Mouse (Mus musculus): ENCODE results near the gene Ano5.

Gene Ano5

DNA sequence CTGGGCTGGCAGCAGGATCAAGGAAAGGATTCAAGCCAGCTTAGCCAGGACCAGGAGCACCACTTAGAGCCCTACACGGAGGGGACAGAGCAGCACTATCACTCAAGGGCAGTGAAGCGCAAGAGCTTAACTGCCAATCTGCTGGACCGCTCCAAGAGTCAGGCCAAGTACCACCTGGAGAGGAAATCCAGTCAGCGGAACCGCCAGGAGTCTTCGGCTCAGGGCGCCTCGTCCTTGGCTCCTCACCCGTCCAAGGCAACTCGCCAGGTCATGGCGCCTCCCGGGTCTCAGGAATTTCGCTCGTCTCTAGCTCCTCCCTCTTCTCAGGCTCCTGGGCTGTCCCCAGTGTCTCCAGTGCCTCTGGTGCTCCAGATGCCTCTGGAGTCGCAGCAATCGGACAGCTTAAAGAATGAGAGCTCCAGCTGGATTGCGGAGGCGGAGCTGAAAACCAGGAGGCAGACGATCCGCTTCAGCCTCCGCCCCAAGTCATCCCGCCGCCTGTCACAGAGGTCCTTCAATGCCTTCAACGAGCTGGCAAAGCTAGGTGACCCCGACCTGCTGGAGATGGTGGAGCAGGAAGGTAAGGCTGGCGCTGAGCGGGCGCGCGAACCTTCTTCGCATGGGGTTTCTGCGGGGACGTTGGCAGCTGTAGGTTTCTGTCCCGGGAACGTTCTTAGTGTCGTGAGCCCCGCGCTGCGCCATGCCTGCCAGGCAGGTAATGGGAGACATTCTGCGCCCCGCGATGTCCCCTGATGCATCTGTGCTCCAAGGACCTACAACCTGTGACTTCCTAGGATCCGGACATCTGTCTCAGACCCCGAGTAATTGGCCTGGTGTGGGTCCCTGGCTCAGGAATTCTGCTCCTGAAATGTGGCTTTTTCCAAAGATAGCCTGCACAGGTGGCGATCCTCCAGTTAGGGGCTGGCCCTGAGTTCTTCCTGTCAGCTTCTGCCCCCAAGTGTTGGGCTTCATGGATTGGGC is at the start of gene Ano5:
TSS of gene Ano5 (plus strand) at position 359 of the 981 bp plus-strand sequence.
- peak; percentile 6 to 12 for DNase-seq (ENCODE audit: low spot score in 2 of 2)

GRCm38 (mm10) chr7:51499396-51499795 is 11.4 kb upstream of the Ano5 start:
- DNase-seq (ENCODE audit: low spot score in 2 of 2) = no peak

- DNase-seq (ENCODE audit: low spot score in 2 of 2) = no peak
Observed at GRCm38 (mm10) chr7:51503940-51504339, 6.9 kb upstream of the Ano5 start.

DNA sequence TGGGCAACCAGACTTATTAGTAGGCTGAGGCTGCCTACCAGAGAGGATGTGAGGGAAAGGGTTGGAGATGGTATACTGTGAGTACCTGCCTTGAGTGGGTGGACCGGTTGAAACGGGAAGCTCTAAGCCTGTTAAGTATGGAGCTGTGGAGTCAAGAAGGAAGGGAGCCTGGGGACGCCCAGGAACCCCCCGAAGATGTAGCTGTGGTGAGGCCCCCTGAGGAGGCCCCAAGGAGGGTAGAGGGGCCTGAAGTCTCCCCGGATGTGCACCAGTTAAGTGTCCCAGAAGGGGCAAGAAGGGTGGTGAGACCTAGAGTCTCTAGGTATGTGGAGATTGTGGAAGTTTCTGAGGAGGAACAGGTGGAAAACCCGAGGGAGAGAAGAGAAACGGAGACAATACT is 682 bp upstream of the Ano5 start:
- no peak for DNase-seq (ENCODE audit: low spot score in 2 of 2)

GRCm38 (mm10) chr7:51539344-51539743 is 28.5 kb downstream of the Ano5 start:
- no peak for DNase-seq (ENCODE audit: low spot score in 2 of 2)

- no peak for DNase-seq (ENCODE audit: low spot score in 2 of 2)
Observed at GRCm38 (mm10) chr7:51540736-51541135, 29.9 kb downstream of the Ano5 start.

- no peak for DNase-seq (ENCODE audit: low spot score in 2 of 2)
Observed at GRCm38 (mm10) chr7:51600021-51600420, 89.2 kb downstream of the Ano5 start.

- no peak for DNase-seq (ENCODE audit: low spot score in 2 of 2)
Observed at GRCm38 (mm10) chr7:51603741-51604140, 92.9 kb downstream of the Ano5 start.

- DNase-seq (ENCODE audit: low spot score in 2 of 2) = no peak
Observed at GRCm38 (mm10) chr7:51614404-51614803, 103.6 kb downstream of the Ano5 start.

GRCm38 (mm10) chr7:51617941-51618340 is 107.1 kb downstream of the Ano5 start:
- DNase-seq (ENCODE audit: low spot score in 2 of 2) = no peak

DNA sequence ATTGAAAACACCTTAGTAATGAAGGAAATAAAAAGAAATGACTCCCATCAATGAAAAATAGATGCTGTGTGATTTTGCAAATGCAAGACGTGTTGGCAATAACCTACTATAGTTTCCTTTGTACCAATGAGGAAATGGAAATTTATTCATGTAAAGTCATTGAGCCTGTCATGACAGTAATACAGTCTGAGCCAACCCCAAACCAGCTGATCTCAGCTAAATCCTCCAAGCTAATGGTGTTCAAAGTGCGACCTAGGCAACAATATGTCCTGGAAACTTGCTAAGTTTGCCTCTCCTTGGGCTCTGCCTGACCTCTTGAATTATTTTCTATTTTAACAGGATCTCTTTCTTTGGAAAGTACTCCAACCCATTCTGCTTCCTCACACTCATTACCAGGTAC is 107.6 kb downstream of the Ano5 start:
- DNase-seq (ENCODE audit: low spot score in 2 of 2) = no peak

- DNase-seq (ENCODE audit: low spot score in 2 of 2) = no peak
Observed at GRCm38 (mm10) chr7:51619977-51620376, 109.1 kb downstream of the Ano5 start.

GRCm38 (mm10) chr7:51621694-51622145 is 110.9 kb downstream of the Ano5 start, which contains the start of gene Slc17a6:
Gene Slc17a6, plus strand, starts transcription at chr7:51622006.
- DNase-seq (ENCODE audit: low spot score in 2 of 2) = peak in 1 of 2 experiments; percentile 27

- no peak for DNase-seq (ENCODE audit: low spot score in 2 of 2)
Observed at GRCm38 (mm10) chr7:51622196-51622595, 111.4 kb downstream of the Ano5 start.

DNA sequence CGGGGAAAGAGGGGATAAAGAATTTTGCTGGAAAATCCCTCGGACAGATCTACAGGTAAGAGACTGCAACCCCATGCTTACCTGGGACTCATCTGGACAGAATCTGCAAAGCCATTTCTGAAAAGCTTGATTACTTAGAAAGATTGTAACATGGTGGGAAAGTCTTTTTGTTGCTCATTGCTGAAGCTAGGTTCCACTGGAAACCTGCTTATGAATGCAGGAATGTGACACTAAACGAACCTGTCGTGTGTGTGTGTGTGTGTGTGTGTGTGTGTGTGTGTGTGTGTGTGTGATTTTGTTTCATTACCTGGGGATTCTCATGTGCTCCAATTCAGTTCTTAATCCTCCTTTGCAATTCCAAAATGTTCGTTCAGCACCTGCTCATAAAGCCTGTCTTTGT is 111.8 kb downstream of the Ano5 start:
- DNase-seq (ENCODE audit: low spot score in 2 of 2) = no peak

DNA sequence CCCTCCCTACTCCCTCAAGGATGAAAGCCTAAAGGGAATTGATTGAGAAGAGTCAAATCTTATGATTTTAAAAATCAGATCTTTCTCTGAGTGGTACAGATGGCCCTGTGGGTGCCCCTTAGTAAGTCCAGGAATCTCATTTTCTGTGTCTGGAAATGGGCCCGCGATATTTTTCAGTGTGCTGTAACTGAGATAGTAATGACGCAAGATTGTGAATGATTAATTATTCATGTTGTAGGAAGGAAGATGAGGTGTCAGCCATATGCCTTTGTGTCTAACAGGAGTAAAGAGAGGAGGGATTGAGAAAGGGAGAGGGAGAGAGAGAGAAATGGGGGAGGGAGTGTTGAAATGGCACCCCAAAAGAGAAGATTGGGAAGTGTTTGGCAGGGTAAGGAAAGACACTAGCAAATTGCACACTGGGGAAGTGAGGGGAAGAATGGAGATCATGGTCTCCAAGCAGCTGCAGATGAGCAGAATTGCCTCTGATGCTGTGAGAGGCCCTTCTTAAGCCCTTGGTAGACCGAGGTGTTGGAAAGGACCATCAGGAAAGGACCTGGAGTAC is 113.6 kb downstream of the Ano5 start:
- DNase-seq (ENCODE audit: low spot score in 2 of 2) = no peak

GRCm38 (mm10) chr7:51625161-51625560 is 114.3 kb downstream of the Ano5 start:
- peak in 1 of 2 experiments; percentile 5 for DNase-seq (ENCODE audit: low spot score in 2 of 2)

- no peak for DNase-seq (ENCODE audit: low spot score in 2 of 2)
Observed at GRCm38 (mm10) chr7:51625591-51626255, 114.9 kb downstream of the Ano5 start.

DNA sequence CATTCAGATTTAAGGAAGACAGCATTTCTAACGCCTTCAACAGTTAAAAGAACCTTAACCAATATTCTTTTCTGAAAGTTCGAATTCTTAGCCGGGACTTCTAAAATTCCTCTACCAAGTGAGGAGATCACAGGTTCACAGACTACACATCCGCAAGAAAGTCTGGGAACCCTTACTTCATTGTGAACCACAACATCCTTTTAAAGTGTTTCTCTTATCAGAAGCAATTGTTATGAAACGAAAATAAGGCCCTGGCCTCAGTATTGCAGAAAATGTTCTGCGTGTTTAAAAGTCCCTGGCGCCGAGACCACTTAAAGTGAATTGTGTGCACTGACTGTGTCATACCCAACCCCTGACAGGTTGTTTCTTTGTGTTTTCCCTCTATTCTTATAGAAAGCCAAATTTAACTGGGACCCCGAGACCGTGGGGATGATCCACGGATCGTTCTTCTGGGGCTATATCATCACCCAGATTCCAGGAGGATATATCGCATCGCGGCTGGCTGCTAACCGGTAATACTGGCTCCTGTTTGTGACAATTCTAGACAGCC is 115.7 kb downstream of the Ano5 start:
- no peak for DNase-seq (ENCODE audit: low spot score in 2 of 2)

- no peak for DNase-seq (ENCODE audit: low spot score in 2 of 2)
Observed at GRCm38 (mm10) chr7:51627001-51627631, 116.3 kb downstream of the Ano5 start.

DNA sequence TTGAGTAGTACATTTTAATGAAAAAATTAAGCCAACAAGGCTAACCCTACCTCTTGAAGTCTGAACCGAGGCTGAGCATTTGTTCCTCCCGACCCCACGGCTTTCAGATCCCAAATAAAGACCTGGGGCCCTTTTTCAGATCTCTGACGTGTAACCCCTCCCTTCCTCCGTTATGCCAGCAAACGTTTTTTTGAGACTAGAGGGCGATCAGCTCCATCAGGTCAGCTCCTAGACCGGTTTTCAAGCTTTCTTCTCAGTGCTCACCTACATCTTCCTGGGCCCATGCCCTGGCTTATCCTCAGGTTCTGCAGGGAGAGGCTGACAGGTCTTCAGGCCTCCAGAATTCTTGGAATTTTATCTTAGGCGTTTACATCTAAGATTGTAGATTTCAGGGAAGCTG is 116.8 kb downstream of the Ano5 start:
- no peak for DNase-seq (ENCODE audit: low spot score in 2 of 2)

DNA sequence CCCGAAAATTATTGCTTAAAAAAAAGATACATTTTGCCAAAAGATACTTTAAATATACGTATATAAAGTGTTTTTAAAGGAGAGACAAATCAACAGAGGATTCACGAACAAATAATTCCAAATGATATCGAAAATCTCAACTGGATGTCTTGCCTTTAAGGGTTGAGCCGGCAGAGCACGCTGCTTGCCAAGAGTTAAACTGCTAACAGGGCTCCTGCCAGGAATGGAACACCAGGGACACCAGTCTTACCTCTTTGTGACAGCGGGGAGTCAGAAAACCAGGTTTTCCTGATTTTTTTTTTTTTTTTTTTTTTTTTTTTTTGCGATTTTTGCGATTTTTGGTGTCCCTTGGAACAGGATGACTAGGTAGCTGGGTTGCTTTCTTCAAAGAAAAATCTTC is 117.5 kb downstream of the Ano5 start:
- DNase-seq (ENCODE audit: low spot score in 2 of 2) = no peak

All from right cerebral cortex, postnatal 36 days (tissue).